Mouse (Mus musculus) heart, embryonic 15.5 days (tissue): ENCODE data around the gene Bcl7b. TPM values are rescaled to one million over a fixed set of nuclear protein-coding genes. Genes with fewer than 3 reads are reported as not detected.
A peak's percentile ranks its signal among the peaks of the same experiment; 100 is the strongest.

Experiments used
- ATAC-seq: fragments of 200-750 bp; cut with Nextera tagmentation; replicated peaks from 2 replicates; pipeline ENCODE4 v1.8.0; 2017; ENCODE audit warnings: low read depth, moderate TSS enrichment; ENCODE audit not compliant: insufficient number of reproducible peaks, insufficient read depth, low FRiP score
- H3K27ac ChIP-seq: fragments of 300-500 bp; sonication (generic); 2 replicates; pipeline ENCODE4 v1.5.1; 2015; ENCODE audit warnings: mild to moderate bottlenecking, inconsistent platforms
- H3K27me3 ChIP-seq: fragments of 300-500 bp; sonication (generic); 2 replicates; pipeline ENCODE4 v1.6.1; 2015; ENCODE audit warnings: inconsistent platforms
- H3K36me3 ChIP-seq: fragments of 300-500 bp; sonication (generic); 2 replicates; pipeline ENCODE4 v1.6.1; 2015; ENCODE audit warnings: mild to moderate bottlenecking, inconsistent platforms
- H3K4me1 ChIP-seq: fragments of 300-500 bp; sonication (generic); replicated peaks from 2 replicates; pipeline ENCODE4 v1.6.1; 2015; ENCODE audit warnings: inconsistent platforms
- H3K4me2 ChIP-seq: fragments of 300-500 bp; sonication (generic); 2 replicates; pipeline ENCODE4 v1.6.1; 2015; ENCODE audit warnings: inconsistent platforms, mild to moderate bottlenecking, moderate library complexity
- H3K4me3 ChIP-seq: fragments of 300-500 bp; sonication (generic); 2 replicates; pipeline ENCODE4 v1.5.1; 2015; ENCODE audit warnings: mild to moderate bottlenecking, inconsistent platforms
- H3K9ac ChIP-seq: fragments of 300-500 bp; sonication (generic); 2 replicates; pipeline ENCODE4 v1.6.1; 2015; ENCODE audit warnings: mild to moderate bottlenecking, inconsistent platforms
- H3K9me3 ChIP-seq: fragments of 300-500 bp; sonication (generic); replicated peaks from 2 replicates; pipeline ENCODE4 v1.6.1; 2016; ENCODE audit warnings: inconsistent platforms
- WGBS: fragments of 180-500 bp; shearing (Covaris S2); methylation state at CpG from one replicate; pipeline ENCODE4 v1.1.7; 2015; ENCODE audit warnings: mixed read lengths; 5-methylcytosine and 5-hydroxymethylcytosine counted together
- polyA plus RNA-seq: library from polyadenylated mRNA; unstranded; fragments of >200 nt; fragmentation: Nextera tagmentation; extraction: Ambion mirVana; gene quantifications from 2 replicates; pipeline ENCODE4 v1.2.1, GENCODE M21; 2015

The Bcl7b gene
- polyA plus RNA-seq = 39.3 and 39.4 TPM in 2 replicates

GRCm38 (mm10) chr5:135168063-135169062, at the start of gene Bcl7b:
Gene Bcl7b, plus strand, starts transcription at chr5:135168283.
- Histone ChIP-seq H3K9ac (peak within 1 kb of the TSS; percentile 90), H3K4me1 (peaks cover 14% of the 10 kb centered on the region; the same call in 1 of the 2 replicates), H3K27ac (peak within 1 kb of the TSS; percentile 99), H3K27me3 (no peaks in the 10 kb centered on the region), H3K4me3 (peak within 1 kb of the TSS; percentile 81), H3K4me2 (peak within 1 kb of the TSS; percentile 81), H3K9me3 (no peaks in the 10 kb centered on the region), H3K36me3 (peaks cover 23% of the 10 kb centered on the region)
- peak; percentile 99 for ATAC-seq
- 2% methylated on average over 95 of the region's 95 CpGs for WGBS

DNA sequence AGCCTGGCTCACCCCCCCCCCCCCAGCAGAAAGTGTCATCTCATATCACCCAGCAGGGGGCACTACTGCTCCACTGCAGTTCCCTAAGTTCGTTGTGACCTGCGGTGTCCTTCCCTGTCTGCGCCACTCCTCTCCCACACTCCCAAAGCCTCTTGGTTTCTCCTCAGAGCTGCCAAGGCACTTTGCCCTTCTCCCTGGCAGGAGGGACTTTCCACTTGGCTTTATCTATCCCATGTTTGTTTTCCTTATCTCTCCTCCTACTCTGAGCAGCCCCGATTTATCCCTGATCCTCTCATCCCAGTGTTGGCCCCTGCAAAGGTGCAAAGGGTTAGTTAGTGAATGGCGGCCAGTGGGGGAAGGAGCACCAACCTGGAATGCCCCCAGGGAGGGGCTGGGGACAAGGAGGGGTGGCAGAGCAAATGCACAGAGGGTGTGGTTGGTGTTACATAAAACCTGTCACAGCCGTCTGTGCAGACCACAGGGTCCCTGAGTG, 49.4 kb upstream of the Bcl7b start:
- Histone ChIP-seq H3K27me3 (peaks cover 20% of the 10 kb centered on the region), H3K9ac (no peak overlapping the region), H3K4me2 (no peak overlapping the region), H3K4me1 (peaks cover 7% of the 10 kb centered on the region; the same call in 1 of the 2 replicates), H3K36me3 (no peaks in the 10 kb centered on the region), H3K4me3 (no peak overlapping the region), H3K27ac (no peak overlapping the region), H3K9me3 (no peaks in the 10 kb centered on the region)
- peak; percentile 59; the same call in 1 of the 2 replicates for ATAC-seq
- 9% methylated on average over 6 of the region's 6 CpGs for WGBS

DNA sequence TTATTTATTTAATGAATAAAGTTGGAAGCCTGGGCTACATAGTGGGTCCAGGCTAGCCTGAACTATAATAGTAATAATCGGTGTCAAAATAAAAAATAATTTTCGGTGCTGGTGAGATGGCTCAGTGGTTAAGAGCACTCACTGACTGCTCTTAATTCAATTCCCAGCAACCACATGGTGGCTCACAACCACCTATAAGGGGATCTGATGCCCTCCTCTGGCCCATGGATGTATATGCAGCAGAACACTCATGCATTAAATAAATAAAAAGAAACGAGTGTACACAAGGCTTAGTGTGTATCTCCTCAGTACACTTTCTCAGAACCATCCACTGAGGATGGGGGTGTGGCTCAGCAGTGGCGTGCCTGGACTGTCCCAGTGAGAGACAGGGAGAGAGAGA, 47.3 kb upstream of the Bcl7b start:
- Histone ChIP-seq H3K9me3 (no peaks in the 10 kb centered on the region), H3K9ac (no peak overlapping the region), H3K4me2 (no peak overlapping the region), H3K27ac (no peak overlapping the region), H3K4me3 (no peak overlapping the region), H3K36me3 (no peaks in the 10 kb centered on the region), H3K4me1 (peaks cover 7% of the 10 kb centered on the region; the same call in 1 of the 2 replicates), H3K27me3 (peaks cover 23% of the 10 kb centered on the region)
- WGBS = 58% methylated on average over 4 of the region's 4 CpGs
- ATAC-seq = no peak

DNA sequence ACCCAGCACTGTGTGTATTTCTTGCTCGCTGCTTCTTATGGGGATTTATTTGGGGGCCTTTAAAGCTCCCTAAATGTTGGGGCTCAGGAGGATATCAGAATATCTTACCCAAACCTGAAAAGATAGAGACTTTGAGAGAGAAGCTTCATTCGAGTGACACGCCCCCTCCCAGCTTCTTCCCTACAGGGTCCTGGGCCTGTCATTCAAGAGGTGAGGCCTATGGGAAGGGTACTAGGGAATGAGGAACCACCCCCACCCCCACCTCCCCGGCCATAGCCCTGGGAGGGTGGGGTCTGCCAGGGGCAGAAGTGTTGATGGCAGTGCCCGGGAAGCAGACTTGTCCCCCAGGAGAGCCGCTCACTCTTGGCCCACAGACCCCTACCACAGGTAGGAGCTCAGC, 42.0 kb upstream of the Bcl7b start:
- no peak overlapping the region for H3K27ac ChIP-seq
- H3K4me2 ChIP-seq = no peak overlapping the region
- no peak for ATAC-seq
- WGBS = 54% methylated on average over 6 of the region's 6 CpGs
- H3K4me3 ChIP-seq = no peak overlapping the region
- no peaks in the 10 kb centered on the region for H3K9me3 ChIP-seq
- H3K27me3 ChIP-seq = peaks cover 28% of the 10 kb centered on the region
- no peaks in the 10 kb centered on the region for H3K4me1 ChIP-seq
- H3K36me3 ChIP-seq = no peaks in the 10 kb centered on the region
- H3K9ac ChIP-seq = no peak overlapping the region

- ATAC-seq = 0 out of 2 replicates have a peak, but pooled peaks have one; percentile 31
- Histone ChIP-seq H3K4me1 (no peaks in the 10 kb centered on the region), H3K9me3 (no peaks in the 10 kb centered on the region), H3K27ac (no peak overlapping the region), H3K36me3 (no peaks in the 10 kb centered on the region), H3K27me3 (peaks cover 28% of the 10 kb centered on the region), H3K9ac (no peak overlapping the region), H3K4me2 (no peak overlapping the region), H3K4me3 (no peak overlapping the region)
- 68% methylated on average over 6 of the region's 6 CpGs for WGBS
These were observed 40.4 kb upstream of the Bcl7b start for GRCm38 (mm10) chr5:135127669-135128068.

DNA sequence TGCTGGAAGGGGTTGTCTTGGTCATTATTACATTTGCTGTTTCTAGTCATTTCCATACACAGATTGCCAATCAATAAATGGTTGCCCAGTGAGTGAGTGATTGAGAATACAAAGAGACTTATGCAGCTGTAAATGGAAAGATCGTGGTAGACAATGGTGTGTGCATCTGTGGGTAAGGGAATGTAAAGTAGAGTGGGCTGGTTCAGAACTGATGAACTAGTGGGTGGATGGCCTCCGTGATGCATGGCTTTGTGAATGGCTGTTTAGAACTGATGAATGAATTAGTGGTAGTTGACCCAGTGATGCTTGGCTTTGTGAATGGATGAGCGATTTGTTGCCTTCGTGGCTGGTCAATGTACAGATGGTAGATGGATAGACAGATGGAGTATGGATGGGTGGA, 38.3 kb upstream of the Bcl7b start:
- no peaks in the 10 kb centered on the region for H3K36me3 ChIP-seq
- H3K9ac ChIP-seq = no peak overlapping the region
- no peak for ATAC-seq
- no peak overlapping the region for H3K4me2 ChIP-seq
- H3K27ac ChIP-seq = no peak overlapping the region
- H3K4me1 ChIP-seq = peaks cover 12% of the 10 kb centered on the region
- H3K4me3 ChIP-seq = no peak overlapping the region
- 81% methylated on average over 4 of the region's 4 CpGs for WGBS
- H3K27me3 ChIP-seq = peaks cover 48% of the 10 kb centered on the region
- H3K9me3 ChIP-seq = no peaks in the 10 kb centered on the region

GRCm38 (mm10) chr5:135133736-135134405, 34.2 kb upstream of the Bcl7b start:
- peak; percentile 57 for ATAC-seq
- Histone ChIP-seq H3K4me3 (peak overlapping the region; percentile 28), H3K4me2 (peak overlapping the region; percentile 53), H3K9ac (no peak overlapping the region), H3K27ac (no peak overlapping the region), H3K4me1 (peaks cover 12% of the 10 kb centered on the region), H3K36me3 (no peaks in the 10 kb centered on the region), H3K9me3 (no peaks in the 10 kb centered on the region), H3K27me3 (peaks cover 57% of the 10 kb centered on the region)
- 5% methylated on average over 26 of the region's 26 CpGs for WGBS

GRCm38 (mm10) chr5:135134534-135134933, 33.5 kb upstream of the Bcl7b start:
- 2% methylated on average over 8 of the region's 8 CpGs for WGBS
- Histone ChIP-seq H3K27ac (no peak overlapping the region), H3K27me3 (peaks cover 53% of the 10 kb centered on the region), H3K4me1 (peaks cover 12% of the 10 kb centered on the region), H3K9me3 (no peaks in the 10 kb centered on the region), H3K36me3 (no peaks in the 10 kb centered on the region), H3K4me2 (peak overlapping the region; percentile 53), H3K4me3 (peak overlapping the region; percentile 28), H3K9ac (no peak overlapping the region)
- no peak for ATAC-seq

- H3K4me2 ChIP-seq = no peak overlapping the region
- H3K4me3 ChIP-seq = no peak overlapping the region
- no peak for ATAC-seq
- 69% methylated on average over 2 of the region's 2 CpGs for WGBS
- no peaks in the 10 kb centered on the region for H3K36me3 ChIP-seq
- no peak overlapping the region for H3K9ac ChIP-seq
- no peaks in the 10 kb centered on the region for H3K9me3 ChIP-seq
- peaks cover 12% of the 10 kb centered on the region for H3K27me3 ChIP-seq
- no peak overlapping the region for H3K27ac ChIP-seq
- no peaks in the 10 kb centered on the region for H3K4me1 ChIP-seq
These were observed 28.2 kb upstream of the Bcl7b start for GRCm38 (mm10) chr5:135139881-135140280.

- no peak for ATAC-seq
- no peaks in the 10 kb centered on the region for H3K9me3 ChIP-seq
- H3K4me1 ChIP-seq = peaks cover 10% of the 10 kb centered on the region
- no peak overlapping the region for H3K4me2 ChIP-seq
- no peak overlapping the region for H3K9ac ChIP-seq
- H3K27me3 ChIP-seq = no peaks in the 10 kb centered on the region
- H3K36me3 ChIP-seq = no peaks in the 10 kb centered on the region
- H3K4me3 ChIP-seq = no peak overlapping the region
- no peak overlapping the region for H3K27ac ChIP-seq
- WGBS = 55% methylated on average over 4 of the region's 4 CpGs
These were observed 23.6 kb upstream of the Bcl7b start for GRCm38 (mm10) chr5:135144469-135144868.

DNA sequence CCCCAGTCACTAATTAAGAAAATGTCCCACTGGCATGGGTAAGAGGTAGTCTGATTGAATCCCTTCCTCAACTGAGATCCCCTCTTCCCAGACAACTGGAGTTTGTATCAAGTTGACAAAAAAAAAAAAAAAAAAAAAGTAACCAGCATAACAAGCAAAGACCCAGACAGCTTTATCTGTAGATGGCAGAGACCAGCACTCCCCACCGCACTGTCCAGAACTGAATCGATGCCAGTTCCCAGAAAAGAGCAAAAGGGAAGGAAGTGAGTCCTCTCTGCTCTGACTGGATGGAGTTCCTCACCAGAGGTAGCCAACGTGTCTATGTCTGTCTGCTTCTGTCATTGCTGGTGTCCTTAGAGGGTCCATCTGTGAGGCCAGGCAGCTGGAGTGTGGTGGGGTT, 22.6 kb upstream of the Bcl7b start:
- WGBS = 56% methylated on average over 3 of the region's 3 CpGs
- Histone ChIP-seq H3K4me1 (peaks cover 15% of the 10 kb centered on the region), H3K4me2 (no peak overlapping the region), H3K4me3 (no peak overlapping the region), H3K9me3 (no peaks in the 10 kb centered on the region), H3K27ac (no peak overlapping the region), H3K9ac (no peak overlapping the region), H3K36me3 (no peaks in the 10 kb centered on the region), H3K27me3 (no peaks in the 10 kb centered on the region)
- ATAC-seq = no peak
